Mouse (Mus musculus): ENCODE data around the gene Rasa3.

GRCm38 (mm10) chr8:13600716-13601115, 76.7 kb downstream of the Rasa3 start:
- TF ChIP-seq MXI1 (IDR thresholded peaks at IDR 0.05; ENCODE audit: low read depth, low read length) (no peak), SIN3A (IDR thresholded peaks at IDR 0.05; ENCODE audit: low read length) (no peak)

Data from MEL (cell line).